Mouse (Mus musculus) lung, postnatal 0 days (tissue): ENCODE results near the gene Pomt1.

Experiments used
- CTCF ChIP-seq: IDR thresholded peaks from 2 replicates; pipeline ENCODE4 v1.5.1; 2016; ENCODE audit warnings: antibody characterized with exemption, mild to moderate bottlenecking
- EP300 ChIP-seq: IDR thresholded peaks from 2 replicates; pipeline ENCODE4 v1.6.1; 2016; ENCODE audit warnings: antibody characterized with exemption, mild to moderate bottlenecking, control low read depth

DNA sequence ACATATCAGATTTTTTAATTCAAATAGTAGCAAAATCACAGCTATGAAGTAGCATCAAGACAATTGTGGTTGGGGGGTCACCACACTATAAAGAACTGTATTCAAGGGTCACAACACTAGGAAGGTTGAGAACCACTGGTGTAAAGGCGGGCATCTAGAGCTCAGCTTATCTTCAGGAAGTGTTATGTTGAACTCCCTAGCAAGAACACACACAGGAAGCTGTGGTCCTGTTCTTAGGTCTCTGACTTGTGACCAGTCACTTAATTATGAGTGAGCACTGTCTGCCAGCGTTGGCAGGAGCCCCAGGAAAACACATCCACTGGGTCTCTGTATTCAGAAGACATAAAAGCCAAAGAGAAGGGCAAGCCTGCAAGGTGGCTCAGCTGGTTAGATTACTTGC is 45.9 kb downstream of the Pomt1 start:
- no peak for TF ChIP-seq EP300
- TF ChIP-seq CTCF, result no peak
